ENCODE assay signal across 15 mouse cellular contexts in the genomic region with DNA sequence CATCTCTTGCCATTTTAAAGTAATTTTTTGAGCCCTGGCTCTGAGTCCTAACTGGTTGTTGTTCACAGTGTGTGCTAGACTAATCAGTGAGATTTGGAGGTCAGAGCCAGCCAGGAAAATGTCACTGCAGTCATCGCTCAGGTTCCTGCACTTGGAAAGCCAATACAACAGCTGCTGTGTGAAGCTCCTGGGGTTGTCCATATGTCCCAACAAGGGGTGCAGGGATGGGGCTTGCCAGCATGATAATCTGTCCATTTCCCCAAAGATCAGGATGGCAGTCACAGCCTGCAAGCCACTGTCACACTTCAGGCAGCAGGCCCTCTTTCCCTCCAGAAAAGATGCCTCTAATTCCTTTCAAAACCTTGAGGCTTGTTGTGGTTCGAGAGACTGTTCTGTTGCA.
DNase-seq lines count a peak whose midpoint lies in the region; ATAC-seq and TF ChIP-seq lines count a peak whose summit lies in the region.
"Had no signal": no experiment of that assay in that cellular context is flagged by ENCODE, and none has a peak within 500 bp of the region (broad histone marks: within the 10 kb centered on the region; RNA-seq: fewer than 3 reads in every experiment).

No protein-coding gene starts in this region.

- no peak for DNase-seq in heart, adult 9 months (ENCODE audit: low spot score in 2 of 2)
- DNase-seq in midbrain, postnatal 0 days (ENCODE audit: low spot score), result peak; percentile 82
- DNase-seq in cerebellum, postnatal 10 days, result peak; percentile 92 to 95
- no peak for DNase-seq in kidney, adult 18-20 months
- DNase-seq: kidney, postnatal 4 days; lung, postnatal 10 days; spleen, adult 18-20 months had no signal

- H3K27ac ChIP-seq in heart, embryonic 16.5 days (ENCODE audit: low read length), result no peak overlapping the region
- H3K27ac ChIP-seq in midbrain, postnatal 0 days (ENCODE audit: low read depth, low read length), result no peak overlapping the region
- no peak overlapping the region for H3K27ac ChIP-seq in midbrain, embryonic 15.5 days
- H3K27ac ChIP-seq: heart, embryonic 13.5 days; midbrain, embryonic 13.5 days had no signal

- no peak for TF ChIP-seq CTCF in midbrain, postnatal 0 days (IDR thresholded peaks at IDR 0.05)

- H3K9me3 ChIP-seq in heart, embryonic 16.5 days (replicated peaks; ENCODE audit: control insufficient read depth, low read length), result no peaks in the 10 kb centered on the region
- H3K9me3 ChIP-seq in midbrain, postnatal 0 days (ENCODE audit: low read length), result no peaks in the 10 kb centered on the region
- H3K9me3 ChIP-seq in midbrain, embryonic 15.5 days, result no peaks in the 10 kb centered on the region
- H3K9me3 ChIP-seq: heart, embryonic 13.5 days; midbrain, embryonic 13.5 days had no signal

- peaks cover 9% of the 10 kb centered on the region for H3K4me1 ChIP-seq in heart, embryonic 16.5 days (ENCODE audit: control insufficient read depth, insufficient read depth, low read length)
- no peaks in the 10 kb centered on the region for H3K4me1 ChIP-seq in midbrain, postnatal 0 days (ENCODE audit: insufficient read depth, low read length)
- H3K4me1 ChIP-seq in midbrain, embryonic 15.5 days, result peaks cover 7% of the 10 kb centered on the region; the same call in 1 of the 2 replicates

- H3K36me3 ChIP-seq in heart, embryonic 16.5 days (ENCODE audit: control insufficient read depth, insufficient read depth), result no peaks in the 10 kb centered on the region
- H3K36me3 ChIP-seq in midbrain, postnatal 0 days (ENCODE audit: insufficient read depth, low read length), result no peaks in the 10 kb centered on the region
- no peaks in the 10 kb centered on the region for H3K36me3 ChIP-seq in midbrain, embryonic 15.5 days (replicated peaks)
- H3K36me3 ChIP-seq: heart, embryonic 13.5 days; midbrain, embryonic 13.5 days had no signal

- H3K4me2 ChIP-seq in heart, embryonic 16.5 days (ENCODE audit: low read depth, low read length), result no peak overlapping the region
- H3K4me2 ChIP-seq in midbrain, postnatal 0 days (ENCODE audit: low read depth, low read length, poor library complexity, severe bottlenecking), result no peak overlapping the region
- H3K4me2 ChIP-seq in midbrain, embryonic 15.5 days, result no peak overlapping the region
- H3K4me2 ChIP-seq: heart, embryonic 13.5 days; liver, embryonic 11.5 days; midbrain, embryonic 13.5 days had no signal

- no peaks in the 10 kb centered on the region for H3K27me3 ChIP-seq in heart, embryonic 16.5 days (ENCODE audit: control insufficient read depth, insufficient read depth, low read length)
- H3K27me3 ChIP-seq in midbrain, postnatal 0 days (ENCODE audit: insufficient read depth, low read length), result no peaks in the 10 kb centered on the region
- H3K27me3 ChIP-seq in midbrain, embryonic 15.5 days (replicated peaks), result no peaks in the 10 kb centered on the region
- H3K27me3 ChIP-seq: heart, embryonic 13.5 days had no signal

- WGBS in heart, embryonic 16.5 days, result 50% methylated on average over 2 of the region's 2 CpGs
- WGBS in midbrain, postnatal 0 days, result 58% methylated on average over 2 of the region's 2 CpGs
- 65% methylated on average over 2 of the region's 2 CpGs for WGBS in midbrain, embryonic 15.5 days

- no peak overlapping the region for H3K4me3 ChIP-seq in heart, embryonic 16.5 days (ENCODE audit: low read length)
- no peak overlapping the region for H3K4me3 ChIP-seq in midbrain, postnatal 0 days (ENCODE audit: low read depth, low read length)
- no peak overlapping the region for H3K4me3 ChIP-seq in midbrain, embryonic 15.5 days
- H3K4me3 ChIP-seq: heart, embryonic 13.5 days; midbrain, embryonic 13.5 days had no signal

- no peak overlapping the region for H3K9ac ChIP-seq in heart, embryonic 16.5 days (ENCODE audit: low read length)
- no peak overlapping the region for H3K9ac ChIP-seq in midbrain, postnatal 0 days (replicated peaks; ENCODE audit: low read length, poor library complexity, severe bottlenecking)
- H3K9ac ChIP-seq in midbrain, embryonic 15.5 days, result no peak overlapping the region
- H3K9ac ChIP-seq: heart, embryonic 13.5 days; midbrain, embryonic 13.5 days had no signal

- 0 out of 2 replicates have a peak, but pooled peaks have one; percentile 37 for ATAC-seq in heart, embryonic 16.5 days (replicated peaks; ENCODE audit: extremely low read depth, insufficient read depth, low FRiP score)
- no peak for ATAC-seq in midbrain, postnatal 0 days (ENCODE audit: low FRiP score)
- no peak for ATAC-seq in midbrain, embryonic 15.5 days (replicated peaks)
- no peak for ATAC-seq in megakaryocyte, adult 5-6 weeks (ENCODE audit: poor library complexity, severe bottlenecking)
- ATAC-seq: CD4-positive, CD25-positive, alpha-beta regulatory T cell, adult 4 months; intestine, embryonic 16.5 days; midbrain, embryonic 13.5 days had no signal

Comparison
In these comparisons a context has a peak if more than half of its experiments do, and no peak if none do; other contexts are left out.
1. DNase-seq: peak in midbrain, postnatal 0 days (single experiment) and cerebellum, postnatal 10 days (2 of 2); none in heart, adult 9 months (0 of 2) and kidney, adult 18-20 months (single experiment).